Mouse (Mus musculus): Measurements from ENCODE around the gene Tk2. TPM values are rescaled to one million over a fixed set of nuclear protein-coding genes. Genes with fewer than 3 reads are reported as not detected.
"Not testable (repeated sequence)": the region's sequence is repeated elsewhere in the genome, so short reads cannot be mapped to it uniquely, and the experiment has no call there.

The Tk2 gene
- total RNA-seq (2015; ENCODE audit: low replicate concordance) (5.4 and 5.9 TPM in 2 replicates), total RNA-seq (2017; ENCODE audit: low replicate concordance) (4.1 and 6.7 TPM in 2 replicates)

DNA sequence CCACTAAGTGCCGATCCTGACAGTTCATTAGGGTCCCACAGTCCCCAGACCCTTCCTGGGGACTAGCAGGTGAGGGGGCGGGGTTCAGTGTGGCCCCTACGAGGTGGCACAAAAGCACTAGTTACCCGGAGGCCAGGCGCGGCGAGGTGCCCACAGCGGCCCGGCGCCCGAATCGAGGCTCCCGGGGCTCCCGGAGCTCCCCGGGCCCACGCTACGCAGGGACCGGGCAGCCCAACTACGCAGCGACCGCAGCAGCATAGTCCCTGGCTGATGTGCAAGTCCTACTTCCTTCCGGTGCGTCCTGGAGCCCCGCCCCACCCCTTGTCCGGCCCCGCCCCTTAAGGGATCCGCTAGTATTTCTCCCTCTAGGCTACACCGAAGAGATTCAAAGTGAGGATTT is at the start of gene Tk2:
TSS of gene Tk2 (minus strand) at position 283 of the 400 bp plus-strand sequence.
- ATAC-seq (replicated peaks; ENCODE audit: low FRiP score, poor library complexity, severe bottlenecking): peak; percentile 77

DNA sequence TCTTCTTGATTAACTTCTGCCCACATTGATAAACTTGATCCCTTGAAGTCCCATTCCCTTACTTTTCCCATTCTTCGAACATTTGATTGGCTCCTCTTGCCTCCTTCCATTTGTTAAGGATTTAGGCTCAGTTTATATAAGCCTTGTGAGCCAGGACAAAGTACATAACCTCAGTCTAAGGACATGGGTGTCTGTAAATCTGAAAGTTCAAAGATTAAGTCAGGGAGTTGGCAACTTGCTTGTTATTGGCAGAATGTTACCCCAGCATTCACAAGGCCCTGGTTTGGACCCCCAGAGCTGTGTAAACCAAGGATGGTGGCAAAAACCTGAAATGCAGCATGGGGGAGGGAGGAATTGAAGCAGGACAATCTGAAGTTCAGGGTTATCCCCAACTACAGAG is 46.0 kb upstream of the Tk2 start:
- no peak for ATAC-seq (replicated peaks; ENCODE audit: low FRiP score, poor library complexity, severe bottlenecking)

GRCm38 (mm10) chr8:104293081-104293480 is 44.7 kb upstream of the Tk2 start, which contains the start of gene Cmtm2a:
Gene Cmtm2a (minus strand): TSS chr8:104293181.
- 0 out of 2 replicates have a peak, but pooled peaks have one; percentile 14 for ATAC-seq (replicated peaks; ENCODE audit: low FRiP score, poor library complexity, severe bottlenecking)

GRCm38 (mm10) chr8:104268937-104269440 is 20.6 kb upstream of the Tk2 start:
- no peak for ATAC-seq (replicated peaks; ENCODE audit: low FRiP score, poor library complexity, severe bottlenecking)

DNA sequence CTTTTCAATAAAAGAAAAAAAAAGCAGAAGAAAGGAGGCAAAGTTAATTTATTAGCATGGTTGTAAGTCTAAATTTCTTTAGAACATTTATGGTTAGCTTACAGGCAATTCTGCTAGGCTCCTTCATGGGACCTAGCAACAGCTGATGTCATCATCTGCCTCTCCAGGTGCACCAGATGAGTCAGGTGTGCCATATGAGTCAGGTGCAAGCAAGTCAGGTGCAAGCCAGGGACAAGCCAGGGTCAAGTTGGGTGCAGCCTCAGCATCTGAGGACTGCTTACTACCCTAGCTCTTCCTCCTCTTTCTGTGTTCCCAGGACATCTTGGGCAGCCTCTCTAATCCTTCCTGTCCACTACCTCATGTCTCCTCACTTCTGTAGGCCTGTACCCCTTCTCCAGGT is 20.0 kb upstream of the Tk2 start:
- no peak for ATAC-seq (replicated peaks; ENCODE audit: low FRiP score, poor library complexity, severe bottlenecking)

- not testable (repeated sequence) for ATAC-seq (replicated peaks; ENCODE audit: low FRiP score, poor library complexity, severe bottlenecking)
These were observed 16.0 kb upstream of the Tk2 start for GRCm38 (mm10) chr8:104264271-104264935.

- not testable (repeated sequence) for ATAC-seq (replicated peaks; ENCODE audit: low FRiP score, poor library complexity, severe bottlenecking)
These were observed 13.4 kb upstream of the Tk2 start for GRCm38 (mm10) chr8:104261802-104262201.

DNA sequence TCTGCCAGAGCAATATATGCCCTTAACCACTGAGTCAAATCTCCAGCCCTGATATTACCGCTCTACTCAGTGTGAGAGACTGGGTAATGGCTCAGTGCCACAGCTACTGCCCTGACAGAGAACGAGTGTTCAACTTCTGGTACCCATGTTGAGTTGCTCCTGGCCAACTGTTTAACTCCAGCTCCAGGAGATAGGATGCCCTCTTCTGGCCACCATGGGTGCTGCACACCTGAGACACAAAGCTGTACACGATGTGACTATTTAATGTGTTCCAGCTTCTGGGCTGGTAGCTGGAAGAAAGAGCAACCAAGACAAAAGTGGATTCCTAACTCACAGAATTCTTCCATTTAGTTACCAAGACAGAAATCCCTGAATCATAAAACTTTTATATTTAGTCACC is 4.7 kb upstream of the Tk2 start:
- ATAC-seq (replicated peaks; ENCODE audit: low FRiP score, poor library complexity, severe bottlenecking): 0 out of 2 replicates have a peak, but pooled peaks have one; percentile 31

DNA sequence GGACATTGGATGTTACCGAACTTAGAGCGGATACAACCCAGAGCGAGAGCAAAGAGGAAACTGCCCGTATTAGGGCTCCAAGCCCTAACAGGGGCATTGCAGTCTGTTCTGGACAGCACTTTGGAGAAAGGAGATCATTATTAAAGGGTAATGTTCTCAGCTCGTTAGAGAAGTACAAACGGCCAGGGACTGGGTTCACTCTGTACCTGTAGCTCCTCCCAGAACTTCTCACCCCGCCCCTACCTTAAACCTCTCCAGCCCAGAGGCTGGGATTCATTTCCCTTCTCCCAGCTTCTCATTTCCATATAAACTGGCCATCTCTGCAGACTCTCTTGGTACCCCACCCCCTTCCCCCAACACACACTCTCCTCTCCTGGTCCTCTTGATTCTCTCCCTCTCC is 3.1 kb upstream of the Tk2 start:
- ATAC-seq (replicated peaks; ENCODE audit: low FRiP score, poor library complexity, severe bottlenecking): peak; percentile 33; the same call in 1 of the 2 replicates

DNA sequence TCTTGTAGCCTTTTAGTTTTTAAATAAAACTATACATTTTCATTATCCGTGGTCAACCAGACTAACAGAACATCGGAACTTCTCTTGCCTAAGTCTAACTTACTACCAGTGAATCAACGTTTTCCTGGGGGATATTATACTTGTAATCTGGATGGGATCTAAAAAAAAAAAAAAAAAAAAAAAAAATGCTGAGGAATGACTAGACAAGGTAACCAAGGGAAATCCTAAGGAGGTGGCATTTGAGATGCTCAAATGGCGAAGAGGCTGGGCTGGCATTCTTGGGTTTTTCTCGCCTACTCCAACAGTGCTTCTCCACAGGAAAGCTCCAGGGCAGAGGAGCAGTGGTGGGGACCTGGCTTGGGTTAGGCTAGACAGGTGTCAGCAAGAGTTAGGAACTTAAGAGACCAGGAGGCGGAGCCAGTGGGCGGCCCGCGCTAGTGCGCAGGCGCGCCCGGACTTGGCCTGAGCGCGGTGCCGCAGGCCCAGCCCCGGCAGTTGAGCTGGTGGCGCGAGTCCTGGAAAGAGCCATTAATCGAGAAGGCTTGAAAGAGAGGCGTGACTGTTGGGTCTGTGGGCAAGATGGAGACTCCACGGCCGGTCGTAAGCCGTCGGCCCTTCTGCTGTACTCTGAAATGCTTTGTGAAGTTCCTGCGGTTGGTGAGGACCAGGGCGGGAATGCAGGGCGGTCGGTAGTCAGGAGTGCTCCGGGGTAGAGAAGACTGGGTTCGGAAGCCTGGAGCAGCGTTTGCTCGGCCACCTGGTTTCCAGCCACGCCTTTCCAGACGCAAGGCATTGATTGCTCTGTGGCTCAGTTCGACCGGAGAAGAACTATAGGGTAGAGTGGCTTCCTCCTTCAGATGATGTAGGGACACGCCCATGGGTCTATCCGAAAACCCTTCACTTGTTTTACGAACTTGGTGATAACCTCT is 2.3 kb upstream of the Tk2 start, which contains the start of gene Cklf:
TSS of gene Cklf (plus strand) at position 423 of the 929 bp plus-strand sequence.
- ATAC-seq (replicated peaks; ENCODE audit: low FRiP score, poor library complexity, severe bottlenecking): peak; percentile 86

DNA sequence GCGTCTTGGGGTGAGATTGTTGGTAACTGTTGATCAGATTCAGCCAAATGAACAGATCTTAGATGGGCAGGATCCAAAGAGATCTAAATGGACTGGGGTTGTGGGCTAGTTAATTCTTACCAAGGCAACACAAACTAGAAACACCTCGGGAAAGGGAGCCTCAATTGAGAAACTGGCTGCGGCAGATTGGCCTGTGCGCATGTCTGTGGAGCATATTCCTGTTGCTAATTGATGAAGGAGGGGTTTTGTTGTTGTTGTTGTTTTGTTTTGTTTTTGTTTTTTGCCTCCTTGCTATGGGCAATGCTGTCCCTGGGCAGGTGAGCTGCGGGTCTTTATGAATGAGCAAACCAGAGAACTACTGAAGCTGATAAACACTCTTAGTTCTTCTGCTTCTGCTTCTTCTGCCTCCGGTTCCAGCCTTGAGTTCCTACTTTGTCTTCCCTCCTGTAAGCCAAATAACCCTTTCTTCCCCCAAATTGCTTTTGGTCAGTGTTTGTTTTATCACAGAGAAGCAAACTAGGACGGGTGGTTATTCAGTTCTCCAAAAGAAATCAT is 1.2 kb upstream of the Tk2 start:
- ATAC-seq (replicated peaks; ENCODE audit: low FRiP score, poor library complexity, severe bottlenecking): no peak

GRCm38 (mm10) chr8:104247908-104248275 is 466 bp downstream of the Tk2 start:
- no peak for ATAC-seq (replicated peaks; ENCODE audit: low FRiP score, poor library complexity, severe bottlenecking)

GRCm38 (mm10) chr8:104247054-104247907 is 1.1 kb downstream of the Tk2 start:
- no peak for ATAC-seq (replicated peaks; ENCODE audit: low FRiP score, poor library complexity, severe bottlenecking)

- no peak for ATAC-seq (replicated peaks; ENCODE audit: low FRiP score, poor library complexity, severe bottlenecking)
These were observed 1.7 kb downstream of the Tk2 start for GRCm38 (mm10) chr8:104246621-104247020.

GRCm38 (mm10) chr8:104242038-104242644 is 6.2 kb downstream of the Tk2 start:
- no peak for ATAC-seq (replicated peaks; ENCODE audit: low FRiP score, poor library complexity, severe bottlenecking)

- no peak for ATAC-seq (replicated peaks; ENCODE audit: low FRiP score, poor library complexity, severe bottlenecking)
These were observed 8.9 kb downstream of the Tk2 start for GRCm38 (mm10) chr8:104239418-104239861.

DNA sequence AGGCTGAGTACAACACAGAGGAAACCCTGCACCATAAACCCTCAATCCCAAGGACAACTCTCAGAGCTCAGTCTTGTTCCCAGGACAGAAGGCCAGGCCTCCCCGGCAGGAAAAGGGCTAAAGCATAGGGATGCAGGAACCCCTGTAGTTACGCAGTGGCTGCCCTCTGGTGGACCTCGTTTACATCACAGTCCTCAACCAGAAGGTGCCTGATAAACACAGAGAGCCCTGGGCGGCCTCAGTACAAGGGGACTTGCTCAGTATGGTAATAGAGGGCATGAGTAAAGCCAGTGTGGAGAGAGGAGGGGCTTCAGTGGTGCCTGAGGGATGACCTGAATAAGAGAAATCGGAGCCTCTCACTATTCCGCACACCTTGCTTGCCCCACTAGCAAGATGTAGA is 13.8 kb downstream of the Tk2 start:
- ATAC-seq (replicated peaks; ENCODE audit: low FRiP score, poor library complexity, severe bottlenecking): no peak

GRCm38 (mm10) chr8:104232919-104233318 is 15.4 kb downstream of the Tk2 start:
- no peak for ATAC-seq (replicated peaks; ENCODE audit: low FRiP score, poor library complexity, severe bottlenecking)

GRCm38 (mm10) chr8:104232039-104232438 is 16.3 kb downstream of the Tk2 start:
- ATAC-seq (replicated peaks; ENCODE audit: low FRiP score, poor library complexity, severe bottlenecking): no peak
